ENCODE assay signal across 16 mouse cellular contexts in genomic region chr5:66953375-66953774, GRCm38 (mm10).
DNase-seq lines count a peak whose midpoint lies in the region; ATAC-seq and TF ChIP-seq lines count a peak whose summit lies in the region.
"Had no signal": no experiment of that assay in that cellular context is flagged by ENCODE, and none has a peak within 500 bp of the region (broad histone marks: within the 10 kb centered on the region; RNA-seq: fewer than 3 reads in every experiment).

No protein-coding gene starts in this region.

- no peak overlapping the region for H3K4me3 ChIP-seq in forebrain, embryonic 15.5 days
- no peak overlapping the region for H3K4me3 ChIP-seq in forebrain, embryonic 12.5 days (replicated peaks)
- H3K4me3 ChIP-seq: embryonic facial prominence, embryonic 15.5 days; gastrocnemius, adult 2 months; heart, adult 2 months had no signal

- WGBS in forebrain, embryonic 15.5 days = 65% methylated on average over 3 of the region's 3 CpGs
- 79% methylated on average over 3 of the region's 3 CpGs for WGBS in forebrain, embryonic 12.5 days

- no peak for TF ChIP-seq POLR2A in brain, embryonic 14.5 days (IDR thresholded peaks at IDR 0.05; ENCODE audit: borderline replicate concordance, extremely low read depth, insufficient read depth, insufficient read length, poor library complexity, severe bottlenecking)

- no peaks in the 10 kb centered on the region for H3K36me3 ChIP-seq in forebrain, embryonic 15.5 days
- no peaks in the 10 kb centered on the region for H3K36me3 ChIP-seq in forebrain, embryonic 12.5 days (replicated peaks)
- H3K36me3 ChIP-seq: embryonic facial prominence, embryonic 15.5 days had no signal

- intact Hi-C loops in gastrocnemius, postnatal 14 days (cut with DNase I; ENCODE audit: low total_unique reads) = no loop called here

- DNase-seq in kidney, postnatal 14 days = peak; percentile 46
- DNase-seq in kidney, adult 18-20 months = no peak
- DNase-seq in brain, embryonic 14.5 days (ENCODE audit: low read depth) = peak; percentile 31
- peak; percentile 12 for DNase-seq in embryo, embryonic 9.5 days (ENCODE audit: extremely low spot score)
- DNase-seq in gastrocnemius, postnatal 14 days = no peak
- DNase-seq in left cerebral cortex, adult 18-20 months (ENCODE audit: low spot score in 2 of 2) = no peak
- DNase-seq: gastrocnemius, adult 2 months; heart, adult 2 months; liver; liver, postnatal 0 days; spleen, adult 18-20 months; thymus, adult 2 months had no signal

- peaks cover 31% of the 10 kb centered on the region for H3K4me1 ChIP-seq in forebrain, embryonic 15.5 days
- H3K4me1 ChIP-seq in forebrain, embryonic 12.5 days = peaks cover 10% of the 10 kb centered on the region

- no peak overlapping the region for H3K4me2 ChIP-seq in forebrain, embryonic 15.5 days (replicated peaks)
- no peak overlapping the region for H3K4me2 ChIP-seq in forebrain, embryonic 12.5 days
- H3K4me2 ChIP-seq: embryonic facial prominence, embryonic 15.5 days had no signal

- H3K27ac ChIP-seq in forebrain, embryonic 15.5 days (replicated peaks) = peak overlapping the region; percentile 89
- H3K27ac ChIP-seq in forebrain, embryonic 12.5 days = no peak overlapping the region
- H3K27ac ChIP-seq: embryonic facial prominence, embryonic 15.5 days; gastrocnemius, adult 2 months; heart, adult 2 months had no signal

- H3K9me3 ChIP-seq in forebrain, embryonic 15.5 days = no peaks in the 10 kb centered on the region
- H3K9me3 ChIP-seq in forebrain, embryonic 12.5 days = peaks cover 5% of the 10 kb centered on the region; the same call in 1 of the 2 replicates
- H3K9me3 ChIP-seq: embryonic facial prominence, embryonic 15.5 days had no signal

- TF ChIP-seq CTCF in brain, embryonic 14.5 days (IDR thresholded peaks at IDR 0.05; ENCODE audit: borderline replicate concordance, extremely low read depth, insufficient read depth, insufficient read length) = no peak

- no peak overlapping the region for H3K9ac ChIP-seq in forebrain, embryonic 15.5 days (replicated peaks)
- H3K9ac ChIP-seq in forebrain, embryonic 12.5 days = no peak overlapping the region
- H3K9ac ChIP-seq: embryonic facial prominence, embryonic 15.5 days; liver, postnatal 0 days had no signal

- ATAC-seq in forebrain, embryonic 15.5 days (replicated peaks) = no peak
- no peak for ATAC-seq in forebrain, embryonic 12.5 days (ENCODE audit: low FRiP score)
- ATAC-seq: intestine, embryonic 16.5 days; liver, postnatal 0 days had no signal

- H3K27me3 ChIP-seq in forebrain, embryonic 15.5 days = no peaks in the 10 kb centered on the region
- no peaks in the 10 kb centered on the region for H3K27me3 ChIP-seq in forebrain, embryonic 12.5 days
- H3K27me3 ChIP-seq: embryonic facial prominence, embryonic 15.5 days had no signal

Comparison
In these comparisons a context has a peak if more than half of its experiments do, and no peak if none do; other contexts are left out.
1. DNase-seq: peak in kidney, postnatal 14 days (single experiment), brain, embryonic 14.5 days (single experiment) and embryo, embryonic 9.5 days (single experiment); none in kidney, adult 18-20 months (single experiment), gastrocnemius, postnatal 14 days (single experiment) and left cerebral cortex, adult 18-20 months (0 of 2).